Mouse (Mus musculus): ENCODE data around the gene Lactb. TPM values are rescaled to one million over a fixed set of nuclear protein-coding genes. Genes with fewer than 3 reads are reported as not detected.

Lactb gene
- total RNA-seq, 2 experiments from 2014 or later, result 17.1 to 18.1 TPM

GRCm38 (mm10) chr9:66982085-66982484, 6.8 kb upstream of the Lactb start:
- DNase-seq (ENCODE audit: low spot score in 2 of 2), result no peak

- DNase-seq (ENCODE audit: low spot score in 2 of 2), result peak; percentile 57 to 70
These were observed 5.2 kb upstream of the Lactb start for GRCm38 (mm10) chr9:66980458-66980857.

GRCm38 (mm10) chr9:66978468-66978867, 3.2 kb upstream of the Lactb start:
- DNase-seq (ENCODE audit: low spot score in 2 of 2), result no peak

GRCm38 (mm10) chr9:66977982-66978381, 2.7 kb upstream of the Lactb start:
- peak; percentile 47 to 57 for DNase-seq (ENCODE audit: low spot score in 2 of 2)

- peak in 1 of 2 experiments; percentile 19 for DNase-seq (ENCODE audit: low spot score in 2 of 2)
These were observed 1.8 kb upstream of the Lactb start for GRCm38 (mm10) chr9:66977121-66977520.

GRCm38 (mm10) chr9:66974721-66975225, 511 bp downstream of the Lactb start:
- peak; percentile 40 to 51 for DNase-seq (ENCODE audit: low spot score in 2 of 2)

GRCm38 (mm10) chr9:66971116-66971515, 4.2 kb downstream of the Lactb start:
- no peak for DNase-seq (ENCODE audit: low spot score in 2 of 2)

GRCm38 (mm10) chr9:66967492-66967891, 7.8 kb downstream of the Lactb start:
- DNase-seq (ENCODE audit: low spot score in 2 of 2), result no peak

GRCm38 (mm10) chr9:66961478-66961877, 13.8 kb downstream of the Lactb start:
- DNase-seq (ENCODE audit: low spot score in 2 of 2), result peak in 1 of 2 experiments; percentile 35

- no peak for DNase-seq (ENCODE audit: low spot score in 2 of 2)
These were observed 17.8 kb downstream of the Lactb start for GRCm38 (mm10) chr9:66957451-66957850.

- no peak for DNase-seq (ENCODE audit: low spot score in 2 of 2)
These were observed 22.4 kb downstream of the Lactb start for GRCm38 (mm10) chr9:66952886-66953285.

GRCm38 (mm10) chr9:66952321-66952720, 23.0 kb downstream of the Lactb start:
- no peak for DNase-seq (ENCODE audit: low spot score in 2 of 2)

- no peak for DNase-seq (ENCODE audit: low spot score in 2 of 2)
These were observed 26.7 kb downstream of the Lactb start for GRCm38 (mm10) chr9:66948536-66948935.

- peak; percentile 89 to 91 for DNase-seq (ENCODE audit: low spot score in 2 of 2)
These were observed 29.3 kb downstream of the Lactb start, which contains the start of gene Rps27l for GRCm38 (mm10) chr9:66945647-66946641. Rps27l (plus strand) TSS chr9:66946086.

- DNase-seq (ENCODE audit: low spot score in 2 of 2), result no peak
These were observed 30.1 kb downstream of the Lactb start for GRCm38 (mm10) chr9:66945161-66945560.

GRCm38 (mm10) chr9:66938836-66939235, 36.4 kb downstream of the Lactb start:
- DNase-seq (ENCODE audit: low spot score in 2 of 2), result peak in 1 of 2 experiments; percentile 43

GRCm38 (mm10) chr9:66937507-66937906, 37.8 kb downstream of the Lactb start:
- DNase-seq (ENCODE audit: low spot score in 2 of 2), result no peak

GRCm38 (mm10) chr9:66933869-66934808, 41.1 kb downstream of the Lactb start:
- DNase-seq (ENCODE audit: low spot score in 2 of 2), result no peak

- DNase-seq (ENCODE audit: low spot score in 2 of 2), result no peak
These were observed 44.9 kb downstream of the Lactb start for GRCm38 (mm10) chr9:66930351-66930750.

- no peak for DNase-seq (ENCODE audit: low spot score in 2 of 2)
These were observed 47.4 kb downstream of the Lactb start for GRCm38 (mm10) chr9:66927696-66928402.
